Mouse (Mus musculus) midbrain, embryonic 16.5 days (tissue): ENCODE data around the gene Sdr39u1. TPM values are rescaled to one million over a fixed set of nuclear protein-coding genes. Genes with fewer than 3 reads are reported as not detected.

Experiments
- ATAC-seq: fragments of 200-750 bp; cut with Nextera tagmentation; 2 replicates; pipeline ENCODE4 v1.8.0; 2017; ENCODE audit warnings: moderate TSS enrichment
- H3K27ac ChIP-seq: fragments of 300-500 bp; sonication (generic); 2 replicates; pipeline ENCODE4 v1.5.1; 2014; ENCODE audit warnings: mild to moderate bottlenecking, low read length, mixed read lengths
- H3K27me3 ChIP-seq: fragments of 300-500 bp; sonication (generic); 2 replicates; pipeline ENCODE4 v1.6.1; 2014; ENCODE audit warnings: low read depth, low read length, mixed read lengths; ENCODE audit not compliant: control insufficient read depth, insufficient read depth
- H3K36me3 ChIP-seq: fragments of 300-500 bp; sonication (generic); 2 replicates; pipeline ENCODE4 v1.6.1; 2014; ENCODE audit warnings: mild to moderate bottlenecking, low read length, moderate library complexity, mixed read lengths; ENCODE audit not compliant: control insufficient read depth, insufficient read depth
- H3K4me1 ChIP-seq: fragments of 300-500 bp; sonication (generic); 2 replicates; pipeline ENCODE4 v1.6.1; 2014; ENCODE audit warnings: mild to moderate bottlenecking, low read length, mixed read lengths; ENCODE audit not compliant: control insufficient read depth, insufficient read depth
- H3K4me2 ChIP-seq: fragments of 300-500 bp; sonication (generic); 2 replicates; pipeline ENCODE4 v1.6.1; 2014; ENCODE audit warnings: mild to moderate bottlenecking, low read length, mixed read lengths
- H3K4me3 ChIP-seq: fragments of 300-500 bp; sonication (generic); 2 replicates; pipeline ENCODE4 v1.5.1; 2014; ENCODE audit warnings: low read depth, mild to moderate bottlenecking, low read length, moderate library complexity, mixed read lengths
- H3K9ac ChIP-seq: fragments of 300-500 bp; sonication (generic); 2 replicates; pipeline ENCODE4 v1.6.1; 2014; ENCODE audit warnings: low read depth, low read length, mixed read lengths
- H3K9me3 ChIP-seq: fragments of 300-500 bp; sonication (generic); replicated peaks from 2 replicates; pipeline ENCODE4 v1.6.1; 2014; ENCODE audit warnings: mild to moderate bottlenecking, low read length, mixed read lengths; ENCODE audit not compliant: control insufficient read depth, poor library complexity, severe bottlenecking
- WGBS: fragments of 180-500 bp; shearing (Covaris S2); extraction: QIAGEN DNeasy Blood & Tissue Kit; methylation state at CpG from one replicate; pipeline ENCODE4 v1.1.7; 2014; 5-methylcytosine and 5-hydroxymethylcytosine counted together
- polyA plus RNA-seq: library from polyadenylated mRNA; unstranded; fragments of >200 nt; fragmentation: Nextera tagmentation; extraction: Ambion mirVana; gene quantifications from 2 replicates; pipeline ENCODE4 v1.2.1, GENCODE M21; 2015

Sdr39u1 gene
- polyA plus RNA-seq, 1 experiment from 2014 or later: 180 TPM

DNA sequence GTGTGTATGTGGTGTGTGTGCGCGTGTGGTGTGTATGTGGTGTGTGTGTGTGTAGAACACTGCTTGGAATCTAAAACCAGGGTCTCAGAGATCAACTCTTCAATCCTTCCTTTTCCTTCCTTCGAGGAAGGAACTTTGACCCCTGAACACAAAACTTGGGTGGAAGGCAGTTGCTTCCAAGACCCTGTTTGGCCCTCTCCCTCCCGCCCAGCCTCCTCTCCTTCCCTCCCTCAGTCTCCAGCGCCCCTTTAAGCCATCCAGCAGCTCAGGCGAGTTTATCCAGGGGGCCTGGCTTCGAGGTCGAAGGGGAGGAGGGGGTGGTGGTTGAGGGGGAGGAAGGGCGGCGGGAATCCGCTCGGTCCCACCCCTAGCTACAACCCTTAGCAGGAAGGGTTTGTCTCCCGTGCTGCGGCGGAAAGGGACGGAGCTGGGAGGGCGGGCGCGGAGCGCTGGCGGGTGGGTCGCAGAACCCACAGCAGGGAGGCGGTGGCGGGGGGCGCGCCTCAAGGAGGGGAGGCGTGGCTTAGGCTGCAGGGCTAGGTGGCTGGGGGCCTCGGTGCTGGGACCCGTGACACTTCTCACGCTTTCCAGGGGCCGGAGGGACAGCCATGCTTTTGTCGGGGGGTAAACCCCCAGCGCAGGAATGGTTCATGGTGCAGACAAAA is 46.3 kb downstream of the Sdr39u1 start, which contains the start of gene Nynrin:
Gene Nynrin, plus strand, starts transcription at position 390 of the 665 bp plus-strand sequence.
- H3K27ac ChIP-seq: peak within 1 kb of the TSS; percentile 84
- no peaks in the 10 kb centered on the region for H3K9me3 ChIP-seq
- H3K4me1 ChIP-seq: peaks cover 36% of the 10 kb centered on the region
- H3K36me3 ChIP-seq: no peaks in the 10 kb centered on the region
- ATAC-seq: peak; percentile 84
- WGBS: 1% methylated on average over 27 of the region's 33 CpGs
- H3K4me2 ChIP-seq: peak within 1 kb of the TSS; percentile 90
- H3K27me3 ChIP-seq: no peaks in the 10 kb centered on the region
- peak within 1 kb of the TSS; percentile 85 for H3K9ac ChIP-seq
- H3K4me3 ChIP-seq: peak within 1 kb of the TSS; percentile 63

DNA sequence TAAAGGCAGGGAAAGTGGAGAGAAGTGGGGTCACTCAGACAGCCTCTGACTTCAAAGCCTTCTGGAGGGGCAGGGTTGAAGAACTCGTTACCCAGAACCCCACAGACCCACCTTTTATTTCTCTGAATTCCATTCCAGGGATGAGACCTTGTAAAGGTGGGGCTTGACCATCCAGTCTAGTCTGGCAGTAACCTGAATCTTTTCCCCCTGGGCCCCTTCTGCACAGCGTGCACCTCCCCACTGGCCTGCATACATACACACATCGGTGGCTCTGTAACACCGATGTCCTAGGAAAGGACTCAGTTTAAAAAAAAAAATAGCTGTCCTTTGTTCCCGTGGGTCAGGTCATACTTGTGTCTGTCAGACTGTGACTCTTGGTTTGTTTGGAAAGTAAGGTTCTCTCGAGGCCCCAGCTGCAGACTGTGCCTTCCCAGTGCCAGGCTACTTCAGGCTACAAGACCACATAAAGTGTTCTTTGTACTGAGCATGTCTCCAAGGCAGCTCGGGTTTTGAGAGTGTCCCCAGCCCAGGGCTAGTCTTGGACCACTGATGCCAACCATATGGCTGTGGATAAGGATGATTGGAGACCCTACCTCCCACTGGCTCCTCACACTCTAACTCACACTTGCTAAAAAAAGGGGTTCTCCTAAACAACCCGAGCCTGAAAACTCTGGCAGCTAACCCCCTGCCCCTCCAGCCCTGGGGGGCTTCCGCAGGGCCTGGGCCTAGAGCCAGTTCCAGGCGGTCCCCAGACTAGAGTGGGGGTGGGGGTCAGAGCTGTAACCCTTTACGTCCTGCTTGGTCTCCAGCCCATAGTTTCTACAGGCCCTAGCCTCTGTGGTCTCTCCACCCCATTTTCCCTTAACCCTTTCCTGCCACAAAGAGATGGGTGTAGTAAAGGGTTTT is 47.2 kb downstream of the Sdr39u1 start:
- peak overlapping the region; percentile 84 for H3K27ac ChIP-seq
- H3K4me1 ChIP-seq: peaks cover 34% of the 10 kb centered on the region
- ATAC-seq: peak; percentile 79
- no peaks in the 10 kb centered on the region for H3K27me3 ChIP-seq
- peak overlapping the region; percentile 63 for H3K4me3 ChIP-seq
- H3K36me3 ChIP-seq: no peaks in the 10 kb centered on the region
- H3K9ac ChIP-seq: peak overlapping the region; percentile 85; the same call in 1 of the 2 replicates
- 2% methylated on average over 11 of the region's 11 CpGs for WGBS
- no peaks in the 10 kb centered on the region for H3K9me3 ChIP-seq
- H3K4me2 ChIP-seq: peak overlapping the region; percentile 90

DNA sequence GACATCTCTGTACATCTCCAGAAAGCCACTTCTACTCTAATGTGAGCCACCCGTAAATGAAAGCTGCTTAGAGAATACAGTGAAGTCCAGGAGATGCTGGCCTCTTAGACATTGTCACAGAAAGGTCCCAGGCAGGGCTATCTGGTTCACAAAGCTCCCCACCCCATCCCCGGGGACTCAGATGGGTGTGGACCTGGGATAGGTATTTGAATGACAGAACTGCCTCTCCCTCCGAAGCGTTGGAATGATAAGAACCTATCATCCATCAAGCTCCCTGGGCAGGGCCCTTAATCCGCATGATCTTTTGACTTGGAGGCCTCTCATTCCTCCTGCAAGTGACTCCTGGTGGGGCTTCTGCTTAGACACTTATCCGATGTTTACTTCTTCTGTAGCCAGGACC is 49.2 kb downstream of the Sdr39u1 start:
- peaks cover 13% of the 10 kb centered on the region for H3K4me1 ChIP-seq
- H3K9ac ChIP-seq: no peak overlapping the region
- no peak overlapping the region for H3K27ac ChIP-seq
- H3K36me3 ChIP-seq: no peaks in the 10 kb centered on the region
- ATAC-seq: no peak
- no peaks in the 10 kb centered on the region for H3K27me3 ChIP-seq
- H3K4me2 ChIP-seq: no peak overlapping the region
- no peaks in the 10 kb centered on the region for H3K9me3 ChIP-seq
- no peak overlapping the region for H3K4me3 ChIP-seq
- 70% methylated on average over 6 of the region's 6 CpGs for WGBS

Other genes with a start within 250 kb of the Sdr39u1 start
- 81.0 and 84.6 TPM in 2 replicates for gene Mdp1, start 239.8 kb downstream of the Sdr39u1 start, polyA plus RNA-seq
- gene Gmpr2, start 228.4 kb downstream of the Sdr39u1 start, polyA plus RNA-seq: 52.5 and 52.7 TPM in 2 replicates
- 532 and 551 TPM in 2 replicates for gene Nedd8, start 228.2 kb downstream of the Sdr39u1 start, polyA plus RNA-seq
- gene Tinf2, start 218.5 kb downstream of the Sdr39u1 start, polyA plus RNA-seq: 22.5 and 25.8 TPM in 2 replicates
- 0.13 and 0.15 TPM in 2 replicates for gene Tgm1, start 186.4 kb downstream of the Sdr39u1 start, polyA plus RNA-seq
- gene Rabggta, start 178.0 kb downstream of the Sdr39u1 start, polyA plus RNA-seq: 64.0 and 65.1 TPM in 2 replicates
- gene Dhrs1, start 154.6 kb downstream of the Sdr39u1 start, polyA plus RNA-seq: 72.3 and 75.3 TPM in 2 replicates
- gene Nop9, start 154.6 kb downstream of the Sdr39u1 start, polyA plus RNA-seq: 25.9 and 28.0 TPM in 2 replicates
- 0.21 and 0.26 TPM in 2 replicates for gene Cideb, start 141.8 kb downstream of the Sdr39u1 start, polyA plus RNA-seq
- gene Ltb4r2, start 138.9 kb downstream of the Sdr39u1 start, polyA plus RNA-seq: 0.51 and 0.59 TPM in 2 replicates
- 0.50 and 0.60 TPM in 2 replicates for gene Ltb4r1, start 134.3 kb downstream of the Sdr39u1 start, polyA plus RNA-seq
- 4.0 and 5.0 TPM in 2 replicates for gene Adcy4, start 116.2 kb downstream of the Sdr39u1 start, polyA plus RNA-seq
- gene Ripk3, start 111.4 kb downstream of the Sdr39u1 start, polyA plus RNA-seq: 1.6 and 1.7 TPM in 2 replicates
- 6.7 and 7.0 TPM in 2 replicates for gene Nfatc4, start 77.1 kb downstream of the Sdr39u1 start, polyA plus RNA-seq
- gene Nynrin, start 46.3 kb downstream of the Sdr39u1 start, polyA plus RNA-seq: 11.0 and 11.9 TPM in 2 replicates
- gene Cbln3, start 15.9 kb downstream of the Sdr39u1 start, polyA plus RNA-seq: 0.15 and 0.20 TPM in 2 replicates
- gene Khnyn, start 15.3 kb downstream of the Sdr39u1 start, polyA plus RNA-seq: 10.4 and 10.5 TPM in 2 replicates
- gene Cma1, start 44.4 kb upstream of the Sdr39u1 start, polyA plus RNA-seq: 0.29 TPM in 1 of 2 replicates, not detected in the other
- gene Cma2, start 50.7 kb upstream of the Sdr39u1 start, polyA plus RNA-seq: not detected in 2 replicates
- gene Mcpt1, start 117.7 kb upstream of the Sdr39u1 start, polyA plus RNA-seq: not detected in 2 replicates
- not detected in 2 replicates for gene Mcpt9, start 130.2 kb upstream of the Sdr39u1 start, polyA plus RNA-seq
- gene Mcpt2, start 141.7 kb upstream of the Sdr39u1 start, polyA plus RNA-seq: not detected in 2 replicates
- not detected in 2 replicates for gene Mcpt4, start 162.0 kb upstream of the Sdr39u1 start, polyA plus RNA-seq
- gene Mcpt8, start 185.0 kb upstream of the Sdr39u1 start, polyA plus RNA-seq: not detected in 2 replicates
- gene Ctsg, start 202.3 kb upstream of the Sdr39u1 start, polyA plus RNA-seq: not detected in 2 replicates
- gene Gzme, start 220.3 kb upstream of the Sdr39u1 start, polyA plus RNA-seq: not detected in 2 replicates
- gene Gzmd, start 232.3 kb upstream of the Sdr39u1 start, polyA plus RNA-seq: not detected in 2 replicates